Mouse (Mus musculus) ES-Bruce4 (cell line): ENCODE results near the gene Lrrc1. TPM values are rescaled to one million over a fixed set of nuclear protein-coding genes. Genes with fewer than 3 reads are reported as not detected.

Experiments
- H3K27ac ChIP-seq: 2 replicates; pipeline ENCODE4 v1.5.1; 2012; ENCODE audit warnings: low read length, inconsistent platforms; ENCODE audit not compliant: insufficient read depth
- H3K27me3 ChIP-seq: 2 replicates; pipeline ENCODE4 v1.6.1; 2012; ENCODE audit warnings: mild to moderate bottlenecking, low read length, inconsistent platforms; ENCODE audit not compliant: control insufficient read depth, poor library complexity, insufficient read depth, severe bottlenecking
- H3K36me3 ChIP-seq: 2 replicates; pipeline ENCODE4 v1.6.1; 2012; ENCODE audit warnings: inconsistent platforms, mild to moderate bottlenecking, low read length, moderate library complexity; ENCODE audit not compliant: control insufficient read depth, poor library complexity, insufficient read depth, severe bottlenecking
- H3K4me1 ChIP-seq: one replicate; pipeline ENCODE4 v1.8.1; 2011; ENCODE audit warnings: low read length; ENCODE audit not compliant: control insufficient read depth, insufficient read depth
- H3K4me3 ChIP-seq: 2 replicates; pipeline ENCODE4 v1.5.1; 2011; ENCODE audit warnings: low read depth, mild to moderate bottlenecking, low read length
- H3K9ac ChIP-seq: 2 replicates; pipeline ENCODE4 v1.6.1; 2012; ENCODE audit warnings: low read depth, mild to moderate bottlenecking, inconsistent platforms; ENCODE audit not compliant: poor library complexity, severe bottlenecking
- H3K9me3 ChIP-seq: replicated peaks from 2 replicates; pipeline ENCODE4 v1.6.1; 2012; ENCODE audit warnings: mild to moderate bottlenecking, low read length, inconsistent platforms; ENCODE audit not compliant: control insufficient read depth, poor library complexity, insufficient read depth, severe bottlenecking
- CTCF ChIP-seq: IDR thresholded peaks from one replicate; pipeline ENCODE4 v1.8.1; 2011; ENCODE audit warnings: low read depth, low read length
- EP300 ChIP-seq: IDR thresholded peaks from 2 replicates; pipeline ENCODE4 v1.6.1; 2011; ENCODE audit warnings: low read depth, low read length; ENCODE audit not compliant: insufficient read depth
- POLR2A ChIP-seq: IDR thresholded peaks from one replicate; pipeline ENCODE4 v1.8.1; 2011; ENCODE audit warnings: low read length; ENCODE audit not compliant: insufficient read depth
- polyA plus RNA-seq: library from polyadenylated mRNA; stranded (reverse); fragments of >200 nt; gene quantifications from 2 replicates; pipeline ENCODE4 v1.2.4, GENCODE M21; 2011; ENCODE audit warnings: low read depth; ENCODE audit not compliant: missing spikeins, insufficient read depth, insufficient read length

Lrrc1 gene
- polyA plus RNA-seq, 1 experiment = 20.9 TPM

DNA sequence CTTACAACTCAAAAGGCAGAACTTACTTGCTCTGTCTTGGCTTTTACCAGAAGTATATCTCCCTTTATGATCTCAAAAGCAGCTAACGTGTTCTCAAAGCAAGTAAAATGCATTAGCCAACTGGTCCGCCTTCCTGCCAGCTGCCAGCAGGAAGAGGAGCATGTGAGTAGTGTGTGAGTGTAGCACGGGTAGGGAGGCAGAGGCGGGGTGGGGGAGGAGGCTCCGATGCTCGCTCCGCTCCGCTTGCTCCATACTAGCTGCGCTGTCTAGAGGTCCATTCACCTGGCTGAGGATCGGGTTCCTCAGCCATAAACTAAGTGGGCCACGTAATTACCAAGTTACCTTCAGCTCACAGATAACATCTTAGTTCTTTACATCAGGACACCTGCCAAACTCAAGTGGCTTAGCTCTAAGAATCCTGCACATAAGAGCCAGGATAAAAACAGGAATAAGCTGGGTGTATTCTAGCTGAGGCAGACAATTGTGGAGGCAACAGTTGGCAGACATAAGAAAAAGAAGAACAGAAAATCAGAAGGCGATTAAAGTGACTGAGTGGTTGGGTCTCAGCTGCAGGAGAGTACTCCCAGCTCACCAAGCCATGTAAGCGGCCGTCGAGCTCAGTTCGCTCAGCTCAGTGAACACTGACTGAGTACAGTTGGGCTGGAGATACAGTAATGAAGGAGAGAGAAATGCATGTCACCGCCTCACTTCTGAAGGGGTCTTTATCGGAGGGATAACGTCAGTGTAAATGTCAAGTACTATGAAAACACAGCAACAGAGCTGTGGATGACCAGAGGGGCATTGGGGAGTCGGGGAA is 74.7 kb downstream of the Lrrc1 start:
- TF ChIP-seq CTCF (no peak), POLR2A (no peak)
- Histone ChIP-seq H3K4me1 (no peaks in the 10 kb centered on the region), H3K36me3 (no peaks in the 10 kb centered on the region), H3K27me3 (no peaks in the 10 kb centered on the region), H3K27ac (no peak overlapping the region), H3K4me3 (no peak overlapping the region), H3K9ac (no peak overlapping the region), H3K9me3 (no peaks in the 10 kb centered on the region)

DNA sequence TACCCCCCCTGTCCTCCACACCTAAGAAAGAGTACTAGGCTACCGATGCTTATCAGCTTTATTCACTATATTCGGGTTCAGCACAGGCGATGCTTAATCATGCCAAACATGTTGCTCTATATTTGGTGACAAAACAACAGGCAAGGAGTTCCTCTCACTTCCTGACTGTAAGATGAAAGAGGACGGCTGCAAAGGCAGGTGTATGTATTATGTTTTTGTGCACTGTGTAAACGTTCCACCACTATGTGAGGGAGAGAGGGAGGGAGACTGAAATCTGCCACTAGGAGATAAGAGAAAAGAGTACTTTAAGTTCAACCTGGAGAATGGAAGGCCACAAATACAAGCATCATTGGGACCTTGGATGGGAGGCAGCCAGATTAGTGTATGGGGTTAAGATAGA is 77.7 kb downstream of the Lrrc1 start:
- no peak overlapping the region for H3K9ac ChIP-seq
- H3K4me3 ChIP-seq = no peak overlapping the region
- TF ChIP-seq CTCF (no peak), EP300 (no peak), POLR2A (no peak)
- H3K27me3 ChIP-seq = no peaks in the 10 kb centered on the region
- no peaks in the 10 kb centered on the region for H3K4me1 ChIP-seq
- H3K9me3 ChIP-seq = no peaks in the 10 kb centered on the region
- H3K27ac ChIP-seq = no peak overlapping the region
- no peaks in the 10 kb centered on the region for H3K36me3 ChIP-seq

GRCm38 (mm10) chr9:77465401-77465800 is 79.3 kb downstream of the Lrrc1 start:
- H3K4me1 ChIP-seq = no peaks in the 10 kb centered on the region
- H3K9ac ChIP-seq = no peak overlapping the region
- no peak overlapping the region for H3K4me3 ChIP-seq
- TF ChIP-seq EP300 (no peak), POLR2A (no peak), CTCF (no peak)
- H3K27me3 ChIP-seq = no peaks in the 10 kb centered on the region
- no peaks in the 10 kb centered on the region for H3K36me3 ChIP-seq
- H3K27ac ChIP-seq = no peak overlapping the region
- H3K9me3 ChIP-seq = no peaks in the 10 kb centered on the region

DNA sequence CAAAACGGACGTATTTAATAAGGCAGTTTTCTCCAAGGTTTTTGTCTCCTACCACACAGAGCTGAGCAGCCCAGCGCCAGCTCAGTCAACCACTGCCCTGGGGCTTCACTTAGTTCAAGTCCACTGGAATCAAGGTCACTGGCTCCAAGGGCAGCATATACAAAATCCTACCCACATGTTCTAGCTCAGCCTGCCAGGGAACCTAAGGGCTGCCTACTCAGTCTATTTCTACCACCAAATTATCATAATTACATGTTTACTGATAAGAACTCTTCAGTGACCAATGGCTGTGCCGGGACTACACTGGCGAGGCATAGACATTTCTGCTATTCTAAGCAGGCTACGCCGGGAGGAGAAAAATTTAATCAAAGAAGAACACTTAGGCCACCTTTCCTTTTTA is 80.8 kb downstream of the Lrrc1 start:
- Histone ChIP-seq H3K9me3 (no peaks in the 10 kb centered on the region), H3K27me3 (no peaks in the 10 kb centered on the region), H3K36me3 (no peaks in the 10 kb centered on the region), H3K9ac (no peak overlapping the region), H3K27ac (no peak overlapping the region), H3K4me3 (no peak overlapping the region), H3K4me1 (no peaks in the 10 kb centered on the region)
- TF ChIP-seq EP300 = no peak
- no peak for TF ChIP-seq CTCF
- no peak for TF ChIP-seq POLR2A

- Histone ChIP-seq H3K36me3 (no peaks in the 10 kb centered on the region), H3K27me3 (no peaks in the 10 kb centered on the region)
Measured at GRCm38 (mm10) chr9:77463195-77463594, 81.5 kb downstream of the Lrrc1 start.

GRCm38 (mm10) chr9:77461371-77461915 is 83.2 kb downstream of the Lrrc1 start:
- no peak overlapping the region for H3K27ac ChIP-seq
- no peak overlapping the region for H3K9ac ChIP-seq
- no peaks in the 10 kb centered on the region; the same call in 1 of the 2 replicates for H3K36me3 ChIP-seq
- no peaks in the 10 kb centered on the region for H3K9me3 ChIP-seq
- no peaks in the 10 kb centered on the region for H3K4me1 ChIP-seq
- H3K4me3 ChIP-seq = no peak overlapping the region
- H3K27me3 ChIP-seq = no peaks in the 10 kb centered on the region
- TF ChIP-seq CTCF (no peak), POLR2A (no peak), EP300 (no peak)

More at GRCm38 (mm10) chr9:77463195-77463594, 81.5 kb downstream of the Lrrc1 start:
- no peak overlapping the region for H3K27ac ChIP-seq
- no peaks in the 10 kb centered on the region for H3K4me1 ChIP-seq
- H3K9ac ChIP-seq = no peak overlapping the region
- H3K9me3 ChIP-seq = no peaks in the 10 kb centered on the region
- no peak overlapping the region for H3K4me3 ChIP-seq
- no peak for TF ChIP-seq EP300
- no peak for TF ChIP-seq POLR2A
- TF ChIP-seq CTCF = no peak
